Mouse (Mus musculus): Measurements from ENCODE around the gene Pde4a.
A peak's percentile ranks its signal among the peaks of the same experiment; 100 is the strongest.

- TF ChIP-seq CTCF (IDR thresholded peaks at IDR 0.05; ENCODE audit: insufficient read depth, low read length): no peak
- TF ChIP-seq POLR2A (IDR thresholded peaks at IDR 0.05; ENCODE audit: borderline replicate concordance, extremely low read depth, low read depth, low read length): peak; percentile 54; the same call in 1 of the 2 replicates
Observed at GRCm38 (mm10) chr9:21238733-21239464, 73.4 kb downstream of the Pde4a start, which contains the start of gene Keap1.

All from lung, adult 2 months (tissue).